Mouse (Mus musculus) heart, embryonic 16.5 days (tissue): Measurements from ENCODE around the gene Pdzrn3. TPM values are rescaled to one million over a fixed set of nuclear protein-coding genes. Genes with fewer than 3 reads are reported as not detected.

Source experiments
- ATAC-seq: fragments of 200-750 bp; cut with Nextera tagmentation; replicated peaks from 2 replicates; pipeline ENCODE4 v1.8.0; 2017; ENCODE audit warnings: moderate number of reproducible peaks; ENCODE audit not compliant: insufficient read depth, low FRiP score; ENCODE audit errors: extremely low read depth
- H3K27ac ChIP-seq: fragments of 300-500 bp; sonication (generic); 2 replicates; pipeline ENCODE4 v1.5.1; 2014; ENCODE audit warnings: mild to moderate bottlenecking, low read length, control low read depth, moderate library complexity
- H3K27me3 ChIP-seq: fragments of 300-500 bp; sonication (generic); 2 replicates; pipeline ENCODE4 v1.6.1; 2014; ENCODE audit warnings: low read length, mixed read lengths; ENCODE audit not compliant: control insufficient read depth, insufficient read depth
- H3K36me3 ChIP-seq: fragments of 300-500 bp; sonication (generic); 2 replicates; pipeline ENCODE4 v1.6.1; 2014; ENCODE audit not compliant: control insufficient read depth, insufficient read depth
- H3K4me1 ChIP-seq: fragments of 300-500 bp; sonication (generic); 2 replicates; pipeline ENCODE4 v1.6.1; 2014; ENCODE audit warnings: low read length, mixed read lengths; ENCODE audit not compliant: control insufficient read depth, insufficient read depth
- H3K4me2 ChIP-seq: fragments of 300-500 bp; sonication (generic); 2 replicates; pipeline ENCODE4 v1.6.1; 2014; ENCODE audit warnings: low read depth, mild to moderate bottlenecking, control low read depth, low read length
- H3K4me3 ChIP-seq: fragments of 300-500 bp; sonication (generic); 2 replicates; pipeline ENCODE4 v1.5.1; 2014; ENCODE audit warnings: mild to moderate bottlenecking, control low read depth, low read length
- H3K9ac ChIP-seq: fragments of 300-500 bp; sonication (generic); 2 replicates; pipeline ENCODE4 v1.6.1; 2014; ENCODE audit warnings: low read length, control low read depth
- H3K9me3 ChIP-seq: fragments of 300-500 bp; sonication (generic); replicated peaks from 2 replicates; pipeline ENCODE4 v1.6.1; 2016; ENCODE audit warnings: low read length; ENCODE audit not compliant: control insufficient read depth
- WGBS: fragments of 180-500 bp; shearing (Covaris S2); extraction: QIAGEN DNeasy Blood & Tissue Kit; methylation state at CpG from one replicate; pipeline ENCODE4 v1.1.7; 2014; 5-methylcytosine and 5-hydroxymethylcytosine counted together
- polyA plus RNA-seq: library from polyadenylated mRNA; unstranded; fragments of >200 nt; fragmentation: Nextera tagmentation; extraction: Ambion mirVana; gene quantifications from 2 replicates; pipeline ENCODE4 v1.2.1, GENCODE M21; 2015

Pdzrn3 gene
- polyA plus RNA-seq, 1 experiment from 2014 or later = 13.1 TPM

GRCm38 (mm10) chr6:101170699-101171098 is 207.0 kb downstream of the Pdzrn3 start:
- H3K36me3 ChIP-seq = peaks cover 27% of the 10 kb centered on the region
- 0 out of 2 replicates have a peak, but pooled peaks cover 4% of the 10 kb centered on the region for H3K4me1 ChIP-seq

DNA sequence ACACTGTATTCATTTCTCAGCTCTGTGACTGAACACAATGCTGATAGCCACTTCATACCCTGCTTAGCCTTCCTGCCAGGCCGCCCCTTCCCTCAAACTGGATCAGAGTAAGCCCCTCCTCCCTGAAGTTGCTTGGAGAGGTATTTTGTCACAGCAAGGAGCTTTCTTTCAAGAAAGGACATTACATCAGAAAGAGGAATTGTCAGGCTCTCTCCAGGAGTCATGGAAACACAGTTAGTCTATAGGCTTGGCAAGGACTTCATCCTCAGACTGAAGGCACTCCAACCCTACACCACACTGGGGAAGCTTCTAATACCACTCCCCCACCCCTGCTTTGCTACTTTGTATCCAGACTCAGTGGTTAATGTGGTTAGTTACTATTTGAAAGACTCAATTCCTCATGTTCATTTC is 224.2 kb downstream of the Pdzrn3 start:
- no peak overlapping the region for H3K4me3 ChIP-seq
- H3K36me3 ChIP-seq = peaks cover 34% of the 10 kb centered on the region
- WGBS = 89% methylated on average over 1 of the region's 1 CpGs
- no peaks in the 10 kb centered on the region for H3K27me3 ChIP-seq
- no peak overlapping the region for H3K4me2 ChIP-seq
- H3K27ac ChIP-seq = no peak overlapping the region
- no peaks in the 10 kb centered on the region for H3K4me1 ChIP-seq
- no peak for ATAC-seq
- H3K9ac ChIP-seq = no peak overlapping the region
- H3K9me3 ChIP-seq = no peaks in the 10 kb centered on the region

More at GRCm38 (mm10) chr6:101170699-101171098, 207.0 kb downstream of the Pdzrn3 start:
- Histone ChIP-seq H3K9ac (no peak overlapping the region), H3K27me3 (no peaks in the 10 kb centered on the region), H3K9me3 (0 out of 2 replicates have a peak, but pooled peaks cover 3% of the 10 kb centered on the region), H3K4me2 (no peak overlapping the region), H3K27ac (no peak overlapping the region), H3K4me3 (no peak overlapping the region)
- peak; percentile 32; the same call in 1 of the 2 replicates for ATAC-seq
- WGBS = 40% methylated on average over 7 of the region's 7 CpGs

DNA sequence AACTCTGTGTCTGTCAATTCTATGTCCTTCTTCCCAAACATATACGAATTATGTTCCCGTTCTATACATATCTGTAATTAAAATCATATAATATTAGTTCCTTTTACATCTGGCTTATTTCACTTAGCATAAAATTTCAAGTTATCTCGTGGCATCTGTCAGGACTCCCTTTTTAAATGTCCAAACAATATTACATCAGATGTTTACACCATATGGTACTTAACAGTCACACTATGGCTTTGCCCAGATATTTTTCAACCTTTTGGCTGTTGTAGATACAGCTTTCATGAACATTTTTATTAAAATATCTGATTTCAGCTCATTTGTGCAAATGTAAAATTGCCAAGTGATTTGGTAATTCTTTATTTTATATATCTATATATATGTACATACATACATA is 242.3 kb downstream of the Pdzrn3 start:
- Histone ChIP-seq H3K27ac (no peak overlapping the region), H3K4me3 (no peak overlapping the region), H3K27me3 (no peaks in the 10 kb centered on the region), H3K36me3 (no peaks in the 10 kb centered on the region), H3K4me1 (0 out of 2 replicates have a peak, but pooled peaks cover 2% of the 10 kb centered on the region), H3K4me2 (no peak overlapping the region), H3K9ac (no peak overlapping the region), H3K9me3 (no peaks in the 10 kb centered on the region)
- WGBS = 79% methylated on average over 3 of the region's 3 CpGs
- ATAC-seq = no peak

GRCm38 (mm10) chr6:101125396-101125795 is 252.3 kb downstream of the Pdzrn3 start:
- no peak for ATAC-seq
- H3K4me3 ChIP-seq = no peak overlapping the region
- H3K27me3 ChIP-seq = no peaks in the 10 kb centered on the region
- H3K9ac ChIP-seq = no peak overlapping the region
- peaks cover 4% of the 10 kb centered on the region for H3K4me1 ChIP-seq
- 63% methylated on average over 5 of the region's 5 CpGs for whole genome bisulfite sequencing
- no peak overlapping the region for H3K27ac ChIP-seq
- H3K36me3 ChIP-seq = no peaks in the 10 kb centered on the region
- H3K9me3 ChIP-seq = no peaks in the 10 kb centered on the region
- no peak overlapping the region for H3K4me2 ChIP-seq

DNA sequence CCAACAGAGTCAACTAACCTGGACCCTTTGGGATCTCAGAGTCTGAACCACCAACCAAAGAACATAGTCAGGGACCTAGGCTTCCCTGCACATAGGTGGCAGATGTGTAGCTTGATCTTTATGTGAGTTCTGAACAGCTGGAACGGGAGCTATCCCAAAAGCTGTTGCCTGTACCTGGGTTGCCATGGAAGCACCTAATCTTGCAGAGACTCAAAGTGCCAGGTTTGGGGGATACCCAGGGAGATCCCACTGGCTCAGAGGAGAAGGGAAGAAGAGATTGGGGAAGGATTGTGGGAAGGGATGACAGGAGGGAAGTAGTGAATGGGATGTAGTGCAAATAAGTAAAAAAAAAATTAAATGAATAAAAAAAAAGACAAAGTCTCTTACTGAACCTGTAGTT is 268.7 kb downstream of the Pdzrn3 start:
- no peak overlapping the region for H3K4me2 ChIP-seq
- no peak overlapping the region for H3K4me3 ChIP-seq
- no peaks in the 10 kb centered on the region for H3K4me1 ChIP-seq
- no peaks in the 10 kb centered on the region for H3K9me3 ChIP-seq
- H3K36me3 ChIP-seq = no peaks in the 10 kb centered on the region
- H3K9ac ChIP-seq = no peak overlapping the region
- ATAC-seq = no peak
- WGBS = 59% methylated on average over 1 of the region's 1 CpGs
- H3K27ac ChIP-seq = no peak overlapping the region
- no peaks in the 10 kb centered on the region for H3K27me3 ChIP-seq

DNA sequence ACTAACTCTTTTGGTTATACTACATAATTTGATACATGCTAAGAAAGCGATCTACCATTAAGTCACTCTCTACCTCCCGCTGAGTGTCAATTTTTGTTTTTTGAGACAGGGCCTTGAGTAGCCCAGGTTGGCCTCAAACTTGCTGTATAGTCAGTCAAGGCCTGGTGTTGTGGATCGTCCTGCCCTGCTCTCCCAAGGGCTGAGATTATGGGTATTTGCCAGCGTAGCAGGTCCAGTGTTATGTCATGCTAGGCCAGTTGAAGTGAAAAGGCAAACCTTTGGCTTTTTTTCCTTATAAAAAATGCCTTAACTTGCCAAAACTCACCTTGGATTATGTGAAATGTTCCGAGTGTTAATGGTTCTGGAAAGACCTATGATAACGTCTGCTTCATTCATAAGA is 274.2 kb downstream of the Pdzrn3 start:
- H3K27ac ChIP-seq = no peak overlapping the region
- H3K9me3 ChIP-seq = no peaks in the 10 kb centered on the region
- H3K4me3 ChIP-seq = no peak overlapping the region
- no peak overlapping the region for H3K4me2 ChIP-seq
- no peak overlapping the region for H3K9ac ChIP-seq
- H3K36me3 ChIP-seq = no peaks in the 10 kb centered on the region
- no peaks in the 10 kb centered on the region for H3K27me3 ChIP-seq
- H3K4me1 ChIP-seq = no peaks in the 10 kb centered on the region
- ATAC-seq = no peak
- 84% methylated on average over 6 of the region's 6 CpGs for WGBS

GRCm38 (mm10) chr6:101101709-101102654 is 275.7 kb downstream of the Pdzrn3 start:
- Histone ChIP-seq H3K9ac (no peak overlapping the region), H3K27me3 (no peaks in the 10 kb centered on the region), H3K4me2 (no peak overlapping the region), H3K4me3 (no peak overlapping the region), H3K9me3 (no peaks in the 10 kb centered on the region), H3K27ac (no peak overlapping the region), H3K36me3 (no peaks in the 10 kb centered on the region), H3K4me1 (no peaks in the 10 kb centered on the region)
- WGBS = 70% methylated on average over 14 of the region's 14 CpGs
- no peak for ATAC-seq
